Mouse (Mus musculus): ENCODE results near the gene Pkn1.

The Pkn1 gene

DNA sequence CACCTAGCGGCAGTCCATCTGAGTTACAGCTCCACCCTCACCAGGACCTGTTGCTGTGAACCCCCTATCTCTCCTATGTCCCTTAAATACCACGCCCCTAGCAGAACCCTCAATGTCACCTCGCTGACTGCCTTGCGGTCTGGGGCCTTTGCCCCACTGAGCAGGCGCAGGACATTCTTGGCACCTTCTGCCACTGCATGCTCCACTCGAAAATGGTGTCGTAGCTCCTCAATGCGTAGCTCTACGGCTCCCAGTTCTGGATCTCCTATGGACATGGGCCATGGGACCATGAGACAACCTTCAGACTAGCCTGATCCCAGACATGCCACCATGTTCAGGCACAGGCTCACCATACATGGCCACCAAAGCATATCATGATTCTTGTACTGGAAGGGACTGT, 14.5 kb downstream of the Pkn1 start:
- no peak for DNase-seq (ENCODE audit: low spot score)

DNA sequence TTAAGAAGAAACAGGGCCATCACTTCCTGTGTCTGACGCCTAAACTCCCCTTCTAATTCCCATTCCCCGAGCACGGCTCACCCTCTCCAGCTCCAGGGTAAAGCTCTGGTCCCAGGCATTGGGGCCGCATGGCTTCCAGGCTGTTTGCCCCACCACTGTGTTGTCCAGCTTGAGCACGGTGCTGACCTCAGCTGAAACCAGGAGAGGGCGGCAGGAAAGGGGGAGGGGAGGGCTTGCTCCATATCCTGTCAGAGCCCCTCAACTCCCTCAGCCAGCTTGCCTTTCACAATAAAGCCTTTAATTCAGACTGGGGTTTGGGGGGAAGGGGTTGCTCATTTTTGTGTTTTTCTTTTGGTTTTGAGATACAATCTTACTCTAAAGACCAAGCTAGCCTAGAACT, 17.9 kb downstream of the Pkn1 start:
- no peak for DNase-seq (ENCODE audit: low spot score)

DNA sequence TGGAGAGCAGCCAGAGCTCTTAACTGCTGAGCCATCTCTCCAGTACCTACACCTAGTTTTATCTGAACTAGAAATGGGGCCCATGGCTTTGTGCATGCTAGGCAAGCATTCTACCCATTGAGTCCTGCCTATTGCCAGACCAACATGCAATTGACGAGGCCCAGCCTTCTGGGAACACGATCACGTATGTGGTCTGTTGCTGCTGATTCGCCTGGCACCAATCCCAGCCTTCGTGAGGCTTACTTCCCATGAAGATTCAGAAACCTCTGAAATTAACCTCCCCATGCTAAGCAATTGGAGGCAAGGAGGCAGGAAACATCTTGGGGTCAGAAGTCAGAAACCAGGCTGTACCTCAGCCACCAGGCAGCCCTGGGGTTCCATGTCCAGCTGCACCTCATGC, 18.4 kb downstream of the Pkn1 start:
- no peak for DNase-seq (ENCODE audit: low spot score)

DNA sequence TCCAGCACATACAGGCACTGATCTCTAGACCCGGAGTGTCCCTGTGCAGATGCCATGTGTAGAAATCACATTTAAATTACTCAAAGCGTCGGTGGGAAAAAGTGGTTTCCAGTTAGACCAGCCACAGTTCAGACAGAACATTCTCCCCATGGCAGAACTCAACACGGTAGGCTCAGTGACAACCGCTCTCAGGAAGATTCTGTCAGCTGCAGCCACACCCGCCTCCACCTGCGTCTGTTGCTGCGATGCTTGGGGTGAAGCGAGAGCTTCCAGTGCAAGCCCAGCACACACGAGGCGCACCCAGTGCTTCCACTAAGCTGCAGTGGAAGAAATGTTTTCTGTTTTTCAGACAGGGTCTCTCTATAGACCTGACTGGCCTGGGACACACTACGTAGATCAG, 19.1 kb downstream of the Pkn1 start:
- DNase-seq (ENCODE audit: low spot score): no peak

DNA sequence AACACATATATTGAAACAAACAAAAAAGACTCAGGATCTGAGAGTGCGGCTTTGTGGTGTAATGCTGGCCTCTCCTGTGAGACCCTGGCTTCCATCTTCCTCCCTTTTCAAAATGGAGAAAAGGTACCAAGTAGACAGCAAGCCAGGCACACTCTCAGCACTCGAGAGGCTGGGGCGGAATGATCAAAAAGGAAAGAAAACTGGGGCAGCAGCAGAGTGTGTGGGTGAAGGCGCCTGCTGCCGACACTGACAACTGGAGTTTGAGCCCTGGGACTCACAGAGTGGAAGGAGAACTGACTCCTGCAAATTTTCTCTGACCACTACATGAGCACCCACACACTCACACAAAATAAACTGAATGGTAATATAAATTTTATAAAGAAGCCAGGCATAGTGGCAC, 24.5 kb downstream of the Pkn1 start:
- DNase-seq (ENCODE audit: low spot score): no peak

DNA sequence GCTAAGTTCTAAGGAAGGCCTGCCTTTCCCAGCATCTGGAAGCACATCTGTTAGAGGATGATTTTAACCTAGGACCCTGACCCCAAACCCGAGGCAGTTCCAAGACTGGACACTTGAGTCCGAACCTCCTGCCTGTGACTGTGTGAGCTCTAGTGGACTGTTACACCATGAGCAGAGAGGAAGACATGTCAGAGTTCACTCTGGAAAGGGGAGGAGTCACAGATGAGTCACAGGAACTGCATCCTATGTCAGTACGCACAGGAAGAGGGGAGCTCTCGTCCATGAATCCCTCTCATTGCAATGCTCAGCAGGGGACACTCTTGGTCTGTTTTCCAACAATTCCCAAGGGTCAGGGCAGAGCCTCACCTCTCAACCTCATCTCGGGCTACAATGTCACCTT, 26.0 kb downstream of the Pkn1 start:
- DNase-seq (ENCODE audit: low spot score): no peak

DNA sequence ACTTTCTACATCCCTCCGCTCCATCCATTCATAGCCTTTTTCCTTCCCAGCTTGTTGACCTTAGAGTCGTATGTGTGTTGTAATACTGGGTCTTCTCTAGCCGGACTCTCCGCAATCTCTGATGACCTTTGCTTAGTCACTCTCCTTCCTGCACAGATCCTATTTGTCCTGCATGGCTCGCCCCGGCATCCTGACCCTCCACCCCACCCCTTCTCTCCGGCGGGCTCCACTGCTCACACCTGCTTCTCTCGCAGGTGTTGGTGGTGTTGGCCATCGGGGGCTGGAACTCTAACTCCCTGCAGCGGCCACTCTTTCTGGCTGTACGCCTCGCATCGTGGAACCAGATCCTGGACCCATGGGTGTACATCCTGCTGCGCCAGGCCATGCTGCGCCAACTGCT, 30.0 kb downstream of the Pkn1 start:
- no peak for DNase-seq (ENCODE audit: low spot score)

DNA sequence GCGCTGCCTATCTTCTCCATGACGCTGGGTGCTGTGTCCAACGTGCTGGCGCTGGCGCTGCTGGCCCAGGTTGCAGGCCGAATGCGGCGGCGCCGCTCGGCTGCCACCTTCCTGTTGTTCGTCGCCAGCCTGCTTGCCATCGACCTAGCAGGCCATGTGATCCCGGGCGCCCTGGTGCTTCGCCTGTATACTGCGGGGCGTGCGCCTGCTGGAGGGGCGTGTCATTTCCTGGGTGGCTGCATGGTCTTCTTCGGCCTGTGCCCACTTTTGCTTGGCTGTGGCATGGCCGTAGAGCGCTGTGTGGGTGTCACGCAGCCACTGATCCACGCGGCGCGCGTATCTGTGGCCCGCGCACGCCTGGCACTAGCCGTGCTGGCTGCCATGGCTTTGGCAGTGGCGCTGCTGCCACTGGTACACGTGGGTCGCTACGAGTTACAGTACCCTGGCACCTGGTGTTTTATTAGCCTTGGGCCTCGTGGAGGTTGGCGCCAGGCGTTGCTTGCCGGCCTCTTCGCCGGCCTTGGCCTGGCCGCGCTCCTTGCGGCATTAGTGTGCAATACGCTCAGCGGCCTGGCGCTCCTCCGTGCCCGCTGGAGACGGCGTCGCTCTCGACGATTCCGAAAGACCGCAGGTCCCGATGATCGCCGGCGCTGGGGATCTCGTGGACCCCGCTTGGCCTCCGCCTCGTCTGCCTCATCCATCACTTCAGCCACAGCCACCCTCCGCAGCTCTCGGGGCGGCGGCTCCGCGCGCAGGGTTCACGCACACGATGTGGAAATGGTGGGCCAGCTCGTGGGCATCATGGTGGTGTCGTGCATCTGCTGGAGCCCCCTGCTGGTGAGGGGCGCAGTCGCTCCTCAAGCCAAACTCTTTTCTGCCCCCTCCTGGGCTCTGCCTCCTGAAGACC, 30.7 kb downstream of the Pkn1 start:
- DNase-seq (ENCODE audit: low spot score): peak; percentile 83

DNA sequence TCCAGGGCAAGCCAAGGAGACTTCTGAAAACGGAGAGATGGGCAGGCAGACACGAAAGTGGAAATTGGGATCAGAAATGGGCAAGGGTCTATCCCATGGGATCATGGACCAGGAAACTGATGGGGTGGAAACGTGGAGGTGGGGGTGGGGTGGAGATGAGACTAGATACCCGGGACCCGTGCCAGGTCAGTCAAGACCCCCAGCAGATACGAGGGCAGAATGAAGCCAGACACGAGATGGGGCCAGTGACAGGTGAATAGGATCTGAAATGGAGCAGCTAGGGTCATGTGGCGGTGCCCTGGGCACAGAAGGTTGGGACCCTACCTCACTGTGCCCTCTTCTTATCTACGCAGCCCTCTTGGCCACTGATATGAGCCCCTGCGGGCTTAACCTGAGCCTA, 31.5 kb downstream of the Pkn1 start:
- DNase-seq (ENCODE audit: low spot score): no peak

DNA sequence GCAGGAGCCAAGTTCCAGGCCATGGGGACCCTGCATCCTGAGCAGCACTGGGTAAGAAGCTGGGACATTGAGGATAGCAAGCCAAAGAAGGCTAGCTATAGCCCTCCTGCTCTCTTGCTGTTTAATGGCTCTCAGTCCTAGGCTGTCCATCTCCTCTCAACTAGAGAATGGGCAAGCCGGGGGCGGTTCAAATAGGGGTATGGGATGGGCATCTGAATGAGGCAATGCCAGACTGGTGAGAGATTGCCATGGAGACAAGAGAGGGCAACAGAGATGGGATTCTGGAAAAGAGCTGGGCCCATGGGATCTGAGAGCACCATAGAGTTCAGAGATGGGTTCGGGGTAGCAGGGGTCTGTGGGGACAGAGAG, 32.1 kb downstream of the Pkn1 start:
- no peak for DNase-seq (ENCODE audit: low spot score)

DNA sequence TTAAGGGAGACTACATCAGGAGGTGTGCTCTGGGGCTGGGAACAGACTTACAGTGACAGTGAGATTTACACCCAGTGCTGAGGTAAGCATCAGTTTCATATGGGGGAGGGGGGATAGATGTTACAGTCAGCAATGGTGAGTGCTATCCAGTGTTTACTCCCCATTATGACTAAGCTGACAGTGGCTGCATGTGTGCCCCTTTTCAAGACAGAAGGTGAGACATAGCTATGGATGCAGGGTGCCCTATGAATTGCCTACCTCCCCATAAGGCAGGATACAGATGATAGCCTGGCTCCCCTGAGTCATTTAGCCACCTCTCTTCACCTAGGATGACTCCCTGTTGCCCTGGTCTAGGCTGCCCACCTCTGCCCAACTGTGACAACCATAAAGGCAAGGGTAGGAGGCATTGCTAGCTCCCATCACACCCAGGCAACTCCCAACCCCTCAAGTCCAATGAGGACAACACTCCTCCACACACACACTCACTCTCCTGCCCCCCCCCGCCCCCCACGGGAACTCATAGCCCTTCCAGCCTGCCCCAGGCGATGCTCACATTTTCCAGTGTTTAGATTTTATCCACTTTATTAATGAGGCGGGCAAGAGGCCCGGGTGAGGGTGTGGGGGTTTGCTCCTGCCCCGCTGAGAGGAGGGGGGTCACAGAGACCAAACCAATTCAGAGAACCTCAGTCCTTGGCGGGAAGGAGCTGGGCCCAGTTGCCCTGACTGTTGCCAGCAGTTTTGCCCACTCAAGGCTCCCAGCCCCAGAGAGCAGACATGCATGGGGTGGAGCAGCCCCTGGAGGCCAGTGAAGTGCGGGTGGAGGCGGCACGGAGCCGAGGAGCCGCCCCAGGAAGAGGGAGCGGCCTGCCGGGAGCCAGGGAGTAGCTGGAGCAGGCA, 32.8 kb downstream of the Pkn1 start, which contains the start of gene Ptger1:
Gene Ptger1 (plus strand): TSS at position 710 of the 897 bp plus-strand sequence.
- no peak for DNase-seq (ENCODE audit: low spot score)

DNA sequence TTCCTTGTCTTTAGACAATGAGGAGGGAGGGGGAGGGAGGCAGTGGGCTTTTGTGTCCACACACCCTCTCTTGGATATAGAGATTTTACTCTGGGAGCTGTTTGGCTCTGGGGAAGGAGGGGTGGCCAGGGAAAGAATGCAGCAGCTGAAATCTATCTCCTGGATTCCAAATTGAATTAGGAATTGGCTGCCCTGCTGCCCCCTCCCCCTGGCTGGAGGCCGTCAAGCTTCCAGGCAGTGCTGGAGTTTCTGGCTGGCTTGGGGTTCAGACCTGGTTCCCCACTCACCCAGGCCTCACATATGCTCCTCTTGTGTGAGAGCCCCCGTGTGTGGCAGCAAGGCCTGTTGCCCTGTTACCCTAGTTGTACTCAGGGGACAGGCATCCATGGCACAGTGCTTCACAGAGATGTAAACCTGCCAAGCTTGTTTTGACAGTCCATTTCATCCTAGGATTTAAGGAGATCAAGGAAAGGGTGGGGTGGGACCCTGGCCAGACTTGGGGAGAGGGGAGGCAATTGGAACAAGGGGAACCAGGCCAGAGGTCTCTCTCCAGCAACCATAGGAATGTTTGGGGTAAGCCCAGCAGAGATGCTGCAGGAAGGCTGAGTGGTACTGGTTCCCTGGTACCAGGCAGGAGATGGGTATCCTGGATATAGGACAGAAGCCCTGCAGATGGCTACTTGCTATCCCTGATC, 33.9 kb downstream of the Pkn1 start:
- no peak for DNase-seq (ENCODE audit: low spot score)

DNA sequence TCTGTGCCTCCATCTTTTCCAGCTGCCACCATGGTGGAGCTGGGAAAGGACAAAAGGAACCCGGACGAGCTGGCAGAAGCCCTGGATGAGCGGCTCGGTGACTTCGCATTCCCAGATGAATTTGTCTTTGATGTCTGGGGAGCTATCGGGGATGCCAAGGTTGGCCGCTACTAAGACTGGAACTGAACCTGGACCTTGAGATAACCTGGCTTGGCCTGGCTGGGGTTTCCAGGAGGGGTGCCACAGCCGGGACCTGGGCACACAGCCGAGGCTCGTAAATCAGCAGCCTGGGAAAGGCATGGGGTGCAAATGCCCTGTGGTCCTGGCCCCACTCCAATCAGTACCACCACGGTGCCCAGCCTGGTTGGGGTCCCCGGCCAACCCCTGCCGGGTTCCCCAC, 34.9 kb downstream of the Pkn1 start:
- DNase-seq (ENCODE audit: low spot score): no peak

DNA sequence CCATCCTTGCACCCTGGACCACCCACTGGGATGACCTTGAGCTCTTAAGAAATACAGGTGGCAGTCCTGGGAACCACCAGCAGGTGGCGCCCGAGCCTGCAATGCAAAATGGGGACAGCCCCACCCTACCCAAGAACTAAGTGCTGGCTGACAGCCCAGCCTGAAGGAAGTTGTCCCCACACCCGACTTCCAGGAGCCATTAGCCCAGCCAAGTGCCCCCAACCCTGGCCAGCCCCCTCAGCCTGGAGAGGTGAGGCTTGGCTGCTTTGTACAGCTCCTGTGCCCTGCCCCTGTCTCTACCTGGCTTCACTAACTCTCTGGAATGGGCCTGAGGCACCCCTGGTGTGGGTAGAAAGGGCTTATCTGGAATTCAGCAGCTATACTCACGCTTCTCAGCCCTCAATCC, 36.6 kb downstream of the Pkn1 start:
- peak; percentile 96 for DNase-seq (ENCODE audit: low spot score)

DNA sequence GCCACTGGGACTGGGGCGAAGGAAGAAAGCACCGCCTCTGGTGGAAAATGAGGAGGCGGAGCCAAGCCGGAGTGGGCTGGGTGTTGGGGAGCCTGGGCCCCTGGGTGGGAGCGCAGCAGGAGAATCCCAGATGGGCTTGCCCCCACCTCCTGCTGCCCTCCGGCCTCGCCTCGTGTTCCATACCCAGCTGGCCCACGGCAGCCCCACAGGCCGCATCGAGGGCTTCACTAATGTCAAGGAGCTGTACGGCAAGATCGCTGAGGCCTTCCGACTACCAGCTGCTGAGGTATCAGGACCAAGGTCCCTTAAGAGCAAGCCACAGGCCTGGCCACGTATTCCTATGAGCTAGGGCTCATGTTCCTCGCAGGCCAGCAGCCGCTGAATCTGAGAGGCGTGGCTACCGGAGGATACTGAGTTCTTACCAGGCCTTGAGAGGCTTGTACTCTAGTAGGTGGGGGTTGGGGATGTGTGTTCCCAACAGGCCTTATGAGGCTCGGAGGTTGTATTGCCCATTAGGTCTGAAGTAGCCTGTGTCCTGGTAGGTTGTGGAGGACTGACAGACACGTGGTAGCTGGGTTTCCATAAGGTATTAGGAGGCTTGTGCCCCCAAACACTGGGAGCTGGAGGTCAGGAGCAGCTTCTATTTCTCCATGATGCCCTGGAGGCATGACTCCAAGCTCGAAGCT, 37.8 kb downstream of the Pkn1 start:
- DNase-seq (ENCODE audit: low spot score): peak; percentile 68

DNA sequence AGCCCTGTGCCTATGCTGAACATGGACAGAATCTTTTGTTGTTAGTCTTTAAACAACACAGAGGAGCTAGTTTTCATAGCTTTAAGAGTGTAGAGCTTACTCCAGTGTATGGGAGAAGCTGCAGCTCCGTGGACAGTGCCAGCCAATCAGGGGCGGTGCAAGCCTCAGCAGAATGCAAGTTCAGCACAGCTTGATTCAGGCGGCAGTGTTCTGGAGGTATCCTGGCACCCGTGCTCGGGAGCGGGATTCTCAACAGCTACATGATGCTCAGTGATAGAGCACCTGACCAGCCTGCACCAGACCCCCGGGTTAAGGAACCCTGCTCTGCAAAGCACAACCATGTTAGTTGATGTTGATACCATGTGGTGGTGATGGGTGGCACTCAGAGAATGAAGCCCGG, 38.4 kb downstream of the Pkn1 start:
- no peak for DNase-seq (ENCODE audit: low spot score)

DNA sequence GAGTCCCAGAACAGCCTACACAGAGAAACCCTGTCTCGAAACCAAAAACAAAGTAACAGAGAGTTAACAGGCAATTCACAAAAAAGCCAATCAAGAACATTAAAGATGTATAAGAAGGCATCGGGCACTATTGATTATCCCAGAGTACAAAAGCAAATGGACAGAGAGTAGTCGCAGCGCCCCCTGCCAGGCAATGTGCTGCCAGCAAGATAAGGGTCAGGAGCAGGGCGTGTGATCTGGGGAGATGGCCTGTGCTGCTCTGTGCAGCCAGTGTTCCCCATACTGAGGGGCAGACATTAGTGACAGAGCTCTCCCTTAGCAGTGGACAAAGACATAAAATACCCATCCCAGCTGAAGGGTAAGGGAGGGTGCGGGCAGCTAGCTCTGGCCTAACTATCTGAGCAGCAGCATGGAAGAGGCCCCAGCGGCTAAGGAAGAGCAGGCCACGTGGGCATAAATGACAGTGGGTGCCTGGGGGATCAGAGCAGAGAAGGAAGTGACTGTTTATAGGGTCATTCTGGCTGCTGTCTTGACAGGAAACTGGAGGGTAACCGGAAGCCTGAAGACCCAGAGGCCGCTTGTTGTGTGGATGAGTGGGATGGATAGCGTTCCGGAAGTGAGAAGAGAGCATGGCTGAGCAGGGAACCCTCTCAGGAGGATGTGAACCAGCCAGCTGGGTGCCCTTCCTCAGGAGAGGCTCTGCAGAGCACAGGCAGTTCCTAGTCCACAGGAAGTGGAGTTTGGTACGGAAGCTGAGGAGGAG, 42.3 kb downstream of the Pkn1 start:
- DNase-seq (ENCODE audit: low spot score): peak; percentile 52

DNA sequence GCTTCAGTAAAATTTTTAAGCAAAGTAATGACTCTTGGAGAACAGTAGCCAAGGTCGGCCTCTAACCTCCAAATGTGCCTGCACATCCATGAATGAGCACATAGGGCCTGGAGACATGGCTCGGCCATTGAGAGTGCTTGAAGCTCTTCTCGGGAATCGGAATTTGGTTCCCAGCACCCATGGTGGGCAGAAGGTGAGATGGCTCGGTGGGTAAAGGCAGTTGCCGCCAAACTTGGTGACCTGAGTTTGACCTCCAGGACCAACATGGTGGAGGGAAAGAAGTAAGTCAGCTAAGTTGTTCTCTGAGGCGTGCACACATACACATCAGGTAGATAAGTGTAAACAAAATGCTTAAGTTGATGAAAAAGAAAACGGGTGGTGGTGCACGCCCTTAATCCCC, 42.9 kb downstream of the Pkn1 start:
- no peak for DNase-seq (ENCODE audit: low spot score)

DNA sequence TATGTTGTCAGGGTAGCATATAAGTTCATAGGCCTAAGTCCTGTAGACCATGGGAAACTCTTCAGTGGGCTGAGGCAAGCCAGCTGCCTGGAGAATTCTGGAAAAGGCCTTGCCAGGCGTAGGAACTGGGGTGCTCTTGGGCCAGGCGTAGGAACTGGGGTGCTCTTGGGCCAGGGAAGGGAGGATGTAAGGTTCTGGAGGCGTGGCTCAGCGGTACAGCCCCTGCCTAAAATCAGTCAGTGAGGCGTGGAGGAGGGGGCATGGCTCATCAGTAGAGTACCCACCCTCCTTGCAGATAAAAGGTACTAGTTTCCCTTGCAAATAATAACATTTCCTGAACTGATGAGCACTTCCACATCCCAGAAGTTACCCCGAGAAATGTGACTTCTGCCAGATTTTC, 44.3 kb downstream of the Pkn1 start:
- DNase-seq (ENCODE audit: low spot score): peak; percentile 33

DNA sequence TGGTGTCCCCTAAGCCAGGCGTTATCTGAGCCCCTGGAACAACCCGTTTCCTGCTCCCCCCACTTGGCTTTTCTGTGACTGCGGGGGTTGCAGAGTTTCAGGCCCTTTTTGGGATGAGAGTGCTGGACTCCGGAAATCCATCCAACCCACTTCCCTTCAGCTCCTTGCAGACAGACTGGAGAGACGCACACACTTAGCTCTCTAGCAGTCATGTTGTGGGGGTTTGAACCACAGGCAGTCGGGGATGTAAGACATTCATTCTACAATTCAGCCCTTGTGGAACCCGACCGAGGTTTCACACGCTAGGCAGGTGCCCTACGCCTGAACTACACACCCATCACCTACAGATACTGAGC, 45.3 kb downstream of the Pkn1 start:
- no peak for DNase-seq (ENCODE audit: low spot score)

Data from testis, postnatal 10 days (tissue).